Mouse (Mus musculus) testis, adult 2 months (tissue): ENCODE measurements around the gene Ak8.

ENCODE experiments used
- CTCF ChIP-seq: fragments of 200-500 bp; IDR thresholded peaks from 2 replicates; pipeline ENCODE4 v1.5.1; 2012; ENCODE audit warnings: low read depth, mild to moderate bottlenecking, inconsistent platforms, low read length, moderate library complexity; ENCODE audit not compliant: control insufficient read depth, insufficient read depth, insufficient replicate concordance
- POLR2A ChIP-seq: fragments of 200-500 bp; IDR thresholded peaks from 2 replicates; pipeline ENCODE4 v1.6.1; 2012; ENCODE audit warnings: low read depth, mild to moderate bottlenecking, inconsistent platforms, low read length, moderate library complexity; ENCODE audit not compliant: control insufficient read depth

- no peak for TF ChIP-seq CTCF
- no peak for TF ChIP-seq POLR2A
These were observed 1.8 kb downstream of the Ak8 start for GRCm38 (mm10) chr2:28701646-28702262.
